Mouse (Mus musculus): Measurements from ENCODE around the gene Tead3.

DNA sequence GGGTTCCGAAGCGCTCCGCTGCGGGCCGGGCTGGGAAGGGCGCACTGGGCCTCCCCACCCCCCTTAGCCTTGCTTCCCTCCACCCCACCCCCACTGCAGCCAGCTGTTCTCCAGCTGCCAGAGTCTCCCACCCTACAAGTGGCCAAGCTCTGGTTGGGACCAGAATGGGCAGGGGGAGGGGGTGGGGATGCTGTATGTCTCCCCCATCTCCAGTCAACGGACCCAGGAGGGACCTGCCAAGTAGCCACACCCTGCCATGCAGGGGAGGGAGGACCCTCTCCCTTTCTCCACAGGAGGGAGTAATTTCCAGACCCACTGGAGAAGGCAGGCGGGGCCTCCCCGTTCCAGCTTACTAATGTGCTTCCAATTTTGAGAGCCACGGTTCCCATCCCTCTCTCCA lies 4.7 kb downstream of the Tead3 start:
- peak; percentile 20 for TF ChIP-seq CTCF (IDR thresholded peaks at IDR 0.05)
- TF ChIP-seq POLR2A (IDR thresholded peaks at IDR 0.05; ENCODE audit: insufficient read depth, low read depth, low read length), result no peak
